Mouse (Mus musculus) small intestine, adult 2 months (tissue): ENCODE measurements around the gene Krt14.

Experiments
- CTCF ChIP-seq: fragments of 200-500 bp; IDR thresholded peaks from 2 replicates; pipeline ENCODE4 v1.5.1; 2012; ENCODE audit warnings: low read depth, mild to moderate bottlenecking, control low read depth, inconsistent platforms, low read length, moderate library complexity, mixed read lengths; ENCODE audit not compliant: insufficient replicate concordance, insufficient read length; ENCODE audit errors: extremely low read depth
- POLR2A ChIP-seq: fragments of 200-500 bp; IDR thresholded peaks from 2 replicates; pipeline ENCODE4 v1.6.1; 2012; ENCODE audit warnings: low read depth, mild to moderate bottlenecking, control low read depth, inconsistent platforms, low read length, moderate library complexity

GRCm38 (mm10) chr11:100208542-100208941 lies 1.2 kb upstream of the Krt14 start:
- no peak for TF ChIP-seq CTCF
- TF ChIP-seq POLR2A = no peak
